Mouse (Mus musculus) kidney, adult 11 months (tissue): ENCODE results near the gene Ppp1r35.

Source experiments
- DNase-seq: peaks from one replicate; pipeline ENCODE4 v3.0.0; 2022

Ppp1r35 gene

DNA sequence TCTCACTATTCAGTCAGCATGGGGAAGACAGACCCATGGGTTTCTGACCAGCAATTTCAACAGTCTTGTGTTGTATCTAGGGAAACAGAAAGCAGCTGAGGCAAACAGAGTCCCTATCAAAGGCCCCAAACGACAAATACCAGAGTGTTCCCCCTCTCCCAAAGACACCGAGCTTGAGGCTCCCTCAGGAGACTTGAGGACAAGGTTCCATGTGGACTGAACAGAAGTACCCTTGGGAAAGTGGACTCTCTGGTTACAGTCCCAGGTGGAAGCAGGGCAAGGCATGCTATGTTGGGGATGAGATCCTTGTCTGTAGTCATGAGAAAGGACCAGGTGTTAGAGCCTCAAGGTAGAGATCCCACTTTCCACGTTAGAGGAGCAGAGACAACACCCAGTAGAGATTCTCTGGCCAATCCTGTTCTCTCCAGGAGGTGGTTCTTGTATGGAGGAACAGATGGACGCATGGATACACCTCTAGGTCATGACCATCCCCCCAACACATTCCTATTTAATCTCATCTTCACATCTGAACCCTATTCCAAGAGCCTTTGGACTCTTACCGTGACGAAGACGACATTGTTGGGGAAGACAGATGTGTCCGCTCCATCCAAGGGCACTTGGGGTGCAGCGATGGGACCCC is 5.4 kb downstream of the Ppp1r35 start:
- no peak for DNase-seq

DNA sequence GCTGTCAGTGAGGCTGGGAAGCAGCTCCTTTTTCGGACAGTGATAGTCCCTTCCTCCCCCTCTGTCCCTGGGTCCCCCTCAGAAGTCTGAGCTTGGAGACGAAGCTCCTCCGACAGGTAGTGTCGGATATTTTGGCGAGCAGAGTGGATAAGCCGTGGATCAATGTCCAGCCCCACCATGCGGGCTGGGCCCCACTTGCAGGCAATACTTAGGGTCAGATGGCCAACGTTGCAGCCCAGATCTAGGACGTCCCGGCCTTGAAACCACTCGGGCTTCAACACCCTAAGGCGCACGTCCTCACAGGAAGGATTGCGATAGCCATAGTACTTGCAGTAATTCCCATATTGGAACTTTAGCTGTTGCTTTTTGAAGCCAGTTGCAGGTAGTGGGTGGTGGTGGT is 5.9 kb downstream of the Ppp1r35 start:
- DNase-seq: peak; percentile 37

GRCm38 (mm10) chr5:137785164-137786031 is 6.7 kb downstream of the Ppp1r35 start:
- peak; percentile 60 for DNase-seq

DNA sequence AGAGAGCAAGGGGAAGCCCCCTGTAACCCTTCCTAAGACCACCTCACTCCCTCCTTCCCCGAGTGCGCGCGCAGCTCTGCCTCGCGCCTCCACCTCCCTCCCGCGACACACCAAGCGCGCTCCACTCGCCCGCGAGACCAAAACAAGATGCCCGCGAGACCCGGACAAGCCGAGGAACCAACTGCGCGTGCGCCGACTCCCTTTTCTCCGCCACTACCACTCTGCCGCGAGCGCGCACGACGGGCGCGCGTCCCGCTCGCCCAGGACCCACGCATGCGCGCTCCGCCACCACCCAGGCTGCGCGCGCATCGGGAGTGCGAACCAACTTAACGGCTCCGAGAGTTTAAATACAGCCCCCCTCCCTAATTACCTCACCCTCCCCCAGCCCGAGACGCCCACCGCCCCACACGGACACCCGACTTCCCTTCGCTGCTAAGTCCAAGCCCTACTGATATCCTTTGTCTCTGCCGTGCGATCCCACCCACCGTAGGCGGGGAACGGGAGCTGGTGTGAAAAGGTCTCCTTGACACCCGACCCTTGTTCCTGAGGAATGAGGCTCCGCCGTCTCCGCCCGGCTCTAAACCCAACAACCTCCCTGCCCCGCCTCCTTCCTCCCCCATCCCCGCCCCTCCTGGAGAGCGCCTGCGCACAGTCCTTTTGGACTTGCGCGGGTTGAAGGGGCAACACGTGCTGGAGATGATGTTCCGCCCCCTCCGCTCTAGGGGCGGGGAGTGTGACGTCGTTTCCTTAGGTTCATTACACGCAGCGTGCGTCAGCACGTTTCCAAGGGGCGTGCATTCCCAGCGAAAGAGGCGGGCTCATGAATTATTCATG is 7.7 kb downstream of the Ppp1r35 start:
- peak; percentile 99 for DNase-seq

- peak; percentile 95 for DNase-seq
Observed at GRCm38 (mm10) chr5:137787151-137787928, 8.7 kb downstream of the Ppp1r35 start, which contains the start of the genes Mepce and Zcwpw1. Gene Mepce, minus strand, starts transcription at chr5:137787655. Gene Zcwpw1, plus strand, starts transcription at chr5:137787798.

GRCm38 (mm10) chr5:137788171-137788570 is 9.5 kb downstream of the Ppp1r35 start:
- DNase-seq: peak; percentile 56

- DNase-seq: no peak
Observed at GRCm38 (mm10) chr5:137788946-137789531, 10.4 kb downstream of the Ppp1r35 start.

- DNase-seq: no peak
Observed at GRCm38 (mm10) chr5:137791553-137791952, 12.9 kb downstream of the Ppp1r35 start.

DNA sequence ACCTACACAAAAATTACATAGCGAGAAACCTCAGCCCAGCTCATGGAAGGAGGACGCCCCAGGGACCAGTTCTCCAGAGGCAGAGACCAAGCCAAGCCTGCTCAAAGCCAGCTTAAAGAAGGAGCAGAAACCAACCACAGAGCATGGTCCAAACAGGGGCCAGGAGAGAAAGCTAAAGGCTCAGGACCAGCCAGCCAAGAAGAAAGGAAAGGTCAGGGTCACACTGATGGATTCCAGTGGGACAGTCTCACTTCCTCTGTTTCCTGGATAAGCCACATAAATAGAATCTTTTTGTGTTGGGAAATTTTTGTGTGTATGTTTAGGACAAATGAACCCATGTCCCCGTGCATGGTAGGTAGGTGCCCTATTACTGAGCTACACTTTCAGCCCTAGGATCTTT is 18.0 kb downstream of the Ppp1r35 start:
- DNase-seq: no peak

DNA sequence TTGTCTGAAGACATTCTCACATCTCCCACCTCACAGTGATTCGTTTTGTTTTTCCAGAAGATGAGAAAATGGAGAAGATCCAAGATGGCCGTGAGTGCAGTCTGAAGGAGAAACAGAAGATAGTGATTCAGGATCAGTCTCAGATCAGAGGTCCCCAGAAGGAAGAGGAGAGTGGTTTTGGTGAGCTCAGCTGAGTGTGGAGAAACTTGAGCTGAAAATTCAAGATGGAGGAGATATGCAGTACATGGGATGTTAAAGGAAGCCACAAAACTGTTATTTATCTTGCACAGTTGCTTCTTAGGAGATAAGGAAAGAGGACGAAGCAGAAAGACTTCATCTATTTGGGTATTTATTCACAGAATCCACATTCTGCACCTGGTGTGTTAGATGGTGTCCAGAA is 22.3 kb downstream of the Ppp1r35 start:
- DNase-seq: no peak

- DNase-seq: no peak
Observed at GRCm38 (mm10) chr5:137806158-137806557, 27.5 kb downstream of the Ppp1r35 start.

- no peak for DNase-seq
Observed at GRCm38 (mm10) chr5:137808316-137808715, 29.7 kb downstream of the Ppp1r35 start.

DNA sequence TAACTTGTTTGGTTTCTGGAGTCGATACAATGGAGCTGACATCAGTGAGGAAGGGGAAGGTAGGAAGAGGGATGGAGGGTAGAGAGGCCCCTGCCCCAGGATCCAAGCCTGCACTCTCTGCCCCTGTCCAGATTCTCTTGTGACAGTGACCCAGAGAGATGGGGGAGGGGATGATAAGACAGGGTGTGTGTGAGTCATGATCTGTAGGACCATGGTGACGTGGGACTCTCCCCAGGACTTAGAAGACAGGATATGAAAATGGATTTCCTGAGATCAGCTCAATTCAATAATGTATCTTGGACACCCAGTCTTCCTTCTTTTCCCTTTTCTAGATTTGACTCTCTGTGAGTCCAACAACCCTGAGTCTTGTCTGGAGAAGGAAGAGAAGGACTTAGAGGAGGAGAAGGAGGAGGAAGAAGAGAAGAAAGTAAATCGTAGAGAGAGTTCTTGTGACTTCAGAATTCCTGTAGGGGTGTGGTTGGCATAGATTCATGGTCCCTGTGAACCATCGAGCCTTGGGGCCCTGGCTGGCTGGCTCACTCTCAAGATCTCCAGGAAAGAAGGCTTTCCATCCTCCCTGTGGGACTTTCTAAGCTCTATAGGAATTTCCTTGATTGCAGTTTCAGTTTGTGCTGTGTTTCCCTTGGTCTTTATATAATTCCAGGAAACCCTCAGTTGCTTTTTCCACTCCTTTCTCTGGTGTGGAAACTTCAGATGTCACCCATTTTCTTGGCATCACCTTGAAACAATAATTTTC is 39.0 kb downstream of the Ppp1r35 start:
- DNase-seq: no peak

GRCm38 (mm10) chr5:137822126-137822525 is 43.5 kb downstream of the Ppp1r35 start:
- no peak for DNase-seq

DNA sequence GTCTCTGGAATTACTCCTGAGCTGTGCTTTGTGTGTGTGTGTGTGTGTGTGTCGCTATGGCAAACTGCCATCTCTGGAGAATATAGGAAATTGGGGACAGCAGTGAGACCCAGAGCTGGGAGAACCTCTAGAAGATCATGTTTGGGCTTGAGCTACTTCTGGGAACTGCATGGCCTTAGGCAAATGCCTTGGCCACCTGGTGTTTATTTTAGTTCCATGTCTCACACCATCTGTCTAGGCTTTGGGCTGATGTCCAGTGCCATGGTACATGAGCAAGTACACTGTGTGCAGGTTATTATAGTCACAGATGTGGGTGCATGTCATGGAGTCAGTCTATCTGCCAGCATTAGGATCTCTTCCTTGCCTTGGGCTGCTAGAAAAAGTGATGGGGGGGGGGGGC is 44.0 kb downstream of the Ppp1r35 start:
- no peak for DNase-seq

GRCm38 (mm10) chr5:137823455-137824045 is 44.9 kb downstream of the Ppp1r35 start:
- no peak for DNase-seq

DNA sequence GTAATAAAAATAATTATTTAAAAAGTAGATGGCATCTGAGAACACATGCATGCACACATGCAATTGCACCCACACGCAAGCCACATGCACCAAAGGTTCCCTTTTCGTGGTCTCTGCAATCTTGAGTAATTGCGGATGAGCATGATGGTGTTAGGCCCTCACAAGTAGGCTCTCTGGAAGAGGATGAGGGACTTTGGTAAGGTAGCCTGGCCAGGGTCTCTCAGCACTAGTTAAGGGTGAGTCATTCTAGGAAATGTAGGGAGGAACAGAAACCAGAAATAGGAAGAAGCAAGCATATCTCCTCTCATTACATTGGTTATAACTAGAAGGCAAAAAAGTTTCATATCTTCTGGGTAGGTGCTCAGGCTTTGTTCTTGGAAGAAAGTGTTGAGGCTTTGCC is 46.4 kb downstream of the Ppp1r35 start:
- no peak for DNase-seq

GRCm38 (mm10) chr5:137825971-137826370 is 47.3 kb downstream of the Ppp1r35 start:
- DNase-seq: no peak

GRCm38 (mm10) chr5:137826421-137826820 is 47.8 kb downstream of the Ppp1r35 start:
- DNase-seq: no peak

- DNase-seq: no peak
Observed at GRCm38 (mm10) chr5:137828694-137829093, 50.0 kb downstream of the Ppp1r35 start.
